Mouse (Mus musculus) lung, embryonic 15.5 days (tissue): ENCODE data around the gene Adpgk. TPM values are rescaled to one million over a fixed set of nuclear protein-coding genes. Genes with fewer than 3 reads are reported as not detected.
"Not testable (repeated sequence)": the region's sequence is repeated elsewhere in the genome, so short reads cannot be mapped to it uniquely, and the experiment has no call there.

Experiments used
- ATAC-seq: fragments of 200-750 bp; cut with Nextera tagmentation; 2 replicates; pipeline ENCODE4 v1.8.0; 2017; ENCODE audit warnings: moderate number of reproducible peaks, borderline replicate concordance; ENCODE audit not compliant: low FRiP score, low TSS enrichment; ENCODE audit errors: extremely low read depth
- H3K27ac ChIP-seq: fragments of 300-500 bp; sonication (generic); 2 replicates; pipeline ENCODE4 v1.5.1; 2015; ENCODE audit warnings: moderate library complexity, mild to moderate bottlenecking, inconsistent platforms
- H3K27me3 ChIP-seq: fragments of 300-500 bp; sonication (generic); 2 replicates; pipeline ENCODE4 v1.6.1; 2015; ENCODE audit warnings: inconsistent platforms
- H3K36me3 ChIP-seq: fragments of 300-500 bp; sonication (generic); 2 replicates; pipeline ENCODE4 v1.6.1; 2015; ENCODE audit warnings: inconsistent platforms
- H3K4me1 ChIP-seq: fragments of 300-500 bp; sonication (generic); 2 replicates; pipeline ENCODE4 v1.6.1; 2015; ENCODE audit warnings: inconsistent platforms
- H3K4me2 ChIP-seq: fragments of 300-500 bp; sonication (generic); 2 replicates; pipeline ENCODE4 v1.6.1; 2015; ENCODE audit warnings: inconsistent platforms, mild to moderate bottlenecking, moderate library complexity
- H3K4me3 ChIP-seq: fragments of 300-500 bp; sonication (generic); 2 replicates; pipeline ENCODE4 v1.5.1; 2015; ENCODE audit warnings: mild to moderate bottlenecking, inconsistent platforms
- H3K9ac ChIP-seq: fragments of 300-500 bp; sonication (generic); 2 replicates; pipeline ENCODE4 v1.6.1; 2015; ENCODE audit warnings: inconsistent platforms
- H3K9me3 ChIP-seq: fragments of 300-500 bp; sonication (generic); 2 replicates; pipeline ENCODE4 v1.6.1; 2016; ENCODE audit warnings: inconsistent platforms
- WGBS: fragments of 180-500 bp; shearing (Covaris S2); methylation state at CpG from one replicate; pipeline ENCODE4 v1.1.7; 2015; 5-methylcytosine and 5-hydroxymethylcytosine counted together
- polyA plus RNA-seq: library from polyadenylated mRNA; unstranded; fragments of >200 nt; fragmentation: Nextera tagmentation; extraction: Ambion mirVana; gene quantifications from 2 replicates; pipeline ENCODE4 v1.2.1, GENCODE M21; 2015

Gene Adpgk
- polyA plus RNA-seq, 1 experiment from 2014 or later: 41.3 TPM

DNA sequence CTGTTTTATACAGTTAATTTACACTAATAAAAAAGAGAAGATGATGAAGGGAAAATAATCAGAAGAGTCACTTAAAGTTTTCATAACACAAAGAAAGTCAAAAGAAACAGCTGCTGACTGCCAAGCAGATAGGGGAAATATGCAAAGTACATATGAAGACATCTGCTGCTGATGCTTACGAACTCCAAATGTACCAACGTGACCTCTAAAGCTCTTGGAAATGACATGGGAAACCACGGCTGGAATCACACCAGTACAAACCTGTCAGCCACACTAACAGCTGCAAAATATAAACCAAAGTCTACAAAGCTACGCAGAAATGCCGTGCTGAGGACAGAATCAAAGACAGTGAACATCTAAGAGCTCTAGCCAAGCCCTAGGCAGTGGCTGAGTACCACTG lies 47.7 kb downstream of the Adpgk start:
- Histone ChIP-seq H3K4me3 (no peak overlapping the region), H3K9ac (no peak overlapping the region), H3K27me3 (no peaks in the 10 kb centered on the region), H3K4me2 (no peak overlapping the region), H3K4me1 (peaks cover 5% of the 10 kb centered on the region; the same call in 1 of the 2 replicates), H3K36me3 (peaks cover 6% of the 10 kb centered on the region; the same call in 1 of the 2 replicates), H3K9me3 (no peaks in the 10 kb centered on the region), H3K27ac (no peak overlapping the region)
- peak; percentile 57; the same call in 1 of the 2 replicates for ATAC-seq
- 51% methylated on average over 5 of the region's 5 CpGs for WGBS

DNA sequence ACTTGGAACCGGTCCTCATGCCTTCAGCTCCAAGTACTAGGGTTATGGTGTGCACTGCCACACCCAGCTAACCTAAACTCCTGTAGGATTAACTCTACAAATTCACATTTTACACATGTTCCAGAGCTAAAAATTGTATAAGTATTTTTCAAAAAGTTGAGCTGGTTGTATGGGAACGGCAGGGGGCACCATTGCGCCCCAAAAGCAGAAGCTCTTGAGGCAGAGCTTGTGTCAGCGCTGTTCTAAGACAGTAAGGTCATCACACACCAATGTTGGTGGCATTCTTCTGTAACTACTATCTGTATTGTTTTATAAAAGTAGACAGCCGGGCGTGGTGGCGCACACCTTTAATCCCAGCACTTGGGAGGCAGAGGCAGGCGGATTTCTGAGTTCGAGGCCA lies 48.6 kb downstream of the Adpgk start:
- no peak for ATAC-seq
- 80% methylated on average over 9 of the region's 9 CpGs for WGBS
- no peak overlapping the region for H3K4me2 ChIP-seq

DNA sequence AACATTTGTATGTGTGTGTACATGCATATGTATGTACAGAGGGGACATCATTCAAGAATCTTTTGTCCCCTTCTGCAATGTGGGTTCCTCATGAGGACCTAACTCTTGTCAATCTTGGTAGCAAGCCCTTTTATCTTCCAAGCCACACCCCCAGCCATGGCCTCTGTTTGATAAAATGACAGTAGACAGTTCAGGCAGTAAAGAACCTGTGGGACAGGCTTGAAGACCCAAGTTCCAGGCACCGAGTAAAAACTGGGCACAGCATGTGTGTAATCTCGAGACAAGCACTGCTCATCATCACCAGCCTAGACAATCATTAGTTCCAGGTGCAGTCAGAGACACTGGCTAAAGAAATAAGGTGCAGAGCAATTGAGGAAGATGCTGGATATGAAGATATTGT lies 54.8 kb downstream of the Adpgk start:
- Histone ChIP-seq H3K4me3 (no peak overlapping the region), H3K27me3 (no peaks in the 10 kb centered on the region), H3K9me3 (no peaks in the 10 kb centered on the region), H3K36me3 (peaks cover 6% of the 10 kb centered on the region; the same call in 1 of the 2 replicates), H3K4me2 (no peak overlapping the region), H3K4me1 (no peaks in the 10 kb centered on the region), H3K9ac (no peak overlapping the region), H3K27ac (no peak overlapping the region)
- 64% methylated on average over 2 of the region's 2 CpGs for WGBS
- no peak for ATAC-seq

More for the DNA sequence above, 48.6 kb downstream of the Adpgk start:
- H3K9me3 ChIP-seq: no peaks in the 10 kb centered on the region
- no peak overlapping the region for H3K9ac ChIP-seq
- no peak overlapping the region for H3K4me3 ChIP-seq
- H3K27me3 ChIP-seq: no peaks in the 10 kb centered on the region
- no peak overlapping the region for H3K27ac ChIP-seq
- peaks cover 5% of the 10 kb centered on the region; the same call in 1 of the 2 replicates for H3K4me1 ChIP-seq
- peaks cover 6% of the 10 kb centered on the region; the same call in 1 of the 2 replicates for H3K36me3 ChIP-seq

DNA sequence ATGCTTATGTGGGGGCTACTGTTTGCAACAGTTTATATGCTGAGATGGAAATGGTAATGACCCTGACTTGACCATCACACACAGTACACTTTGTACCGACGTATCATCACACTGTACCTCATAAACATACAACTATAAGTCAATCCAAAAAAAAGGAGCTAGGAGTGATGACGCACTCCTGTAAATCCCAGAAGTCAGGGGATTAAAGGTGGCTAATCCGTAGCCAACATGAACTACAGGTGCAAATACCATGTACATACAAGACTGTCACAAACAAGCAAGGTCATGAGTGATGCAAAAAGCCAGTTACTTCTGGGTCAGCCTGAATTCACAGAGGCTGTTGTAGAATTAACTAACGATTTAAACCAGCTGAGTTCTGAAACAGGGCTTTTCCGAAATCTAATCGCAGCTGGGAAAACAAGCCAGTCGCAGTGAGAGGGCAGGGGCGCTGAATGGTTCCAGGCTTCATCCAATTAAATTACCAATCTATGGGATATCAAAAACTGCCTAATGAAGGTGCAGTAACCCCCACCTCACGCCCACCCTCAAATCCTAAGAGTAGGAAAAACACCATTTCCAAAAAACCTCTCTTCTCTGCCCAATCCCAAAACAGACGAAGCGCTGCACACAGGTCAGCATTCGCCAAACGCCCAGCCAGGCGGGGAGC lies 61.4 kb downstream of the Adpgk start:
- Histone ChIP-seq H3K4me1 (peaks cover 5% of the 10 kb centered on the region; the same call in 1 of the 2 replicates), H3K27me3 (no peaks in the 10 kb centered on the region), H3K4me2 (peak overlapping the region; percentile 65), H3K36me3 (no peaks in the 10 kb centered on the region), H3K9me3 (no peaks in the 10 kb centered on the region), H3K9ac (peak overlapping the region; percentile 57), H3K27ac (peak overlapping the region; percentile 86), H3K4me3 (peak overlapping the region; percentile 66)
- ATAC-seq: no peak
- 8% methylated on average over 14 of the region's 15 CpGs for WGBS

DNA sequence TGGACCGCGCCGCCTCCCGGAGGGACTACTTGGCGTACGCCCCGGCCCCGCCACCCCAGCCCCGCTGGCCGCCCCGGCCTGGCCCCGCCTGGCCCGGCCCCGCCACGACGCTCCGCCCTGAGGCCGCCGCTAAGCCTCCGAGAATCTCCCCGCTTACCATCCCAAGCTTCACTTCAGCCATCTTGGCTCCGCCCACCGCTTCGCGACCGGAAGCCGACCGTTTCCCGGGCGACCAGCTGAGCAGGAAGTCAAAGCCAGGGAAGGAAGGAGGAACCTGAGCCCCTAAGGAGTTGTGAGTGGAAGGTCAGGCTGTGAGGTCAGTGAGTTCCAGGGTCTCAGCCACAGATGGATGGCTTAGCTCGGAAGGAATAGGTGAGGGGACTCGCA lies 61.9 kb downstream of the Adpgk start, which contains the start of gene Bbs4:
Gene Bbs4, minus strand, starts transcription at position 256 of the 387 bp plus-strand sequence.
- H3K4me2 ChIP-seq: peak within 1 kb of the TSS; percentile 65
- under 1% methylated on average over 32 of the region's 32 CpGs for WGBS
- H3K4me3 ChIP-seq: peak within 1 kb of the TSS; percentile 66
- ATAC-seq: peak; percentile 97
- H3K36me3 ChIP-seq: no peaks in the 10 kb centered on the region
- H3K9ac ChIP-seq: peak within 1 kb of the TSS; percentile 57
- no peaks in the 10 kb centered on the region for H3K27me3 ChIP-seq
- peak within 1 kb of the TSS; percentile 86 for H3K27ac ChIP-seq
- H3K9me3 ChIP-seq: no peaks in the 10 kb centered on the region
- H3K4me1 ChIP-seq: peaks cover 5% of the 10 kb centered on the region; the same call in 1 of the 2 replicates

DNA sequence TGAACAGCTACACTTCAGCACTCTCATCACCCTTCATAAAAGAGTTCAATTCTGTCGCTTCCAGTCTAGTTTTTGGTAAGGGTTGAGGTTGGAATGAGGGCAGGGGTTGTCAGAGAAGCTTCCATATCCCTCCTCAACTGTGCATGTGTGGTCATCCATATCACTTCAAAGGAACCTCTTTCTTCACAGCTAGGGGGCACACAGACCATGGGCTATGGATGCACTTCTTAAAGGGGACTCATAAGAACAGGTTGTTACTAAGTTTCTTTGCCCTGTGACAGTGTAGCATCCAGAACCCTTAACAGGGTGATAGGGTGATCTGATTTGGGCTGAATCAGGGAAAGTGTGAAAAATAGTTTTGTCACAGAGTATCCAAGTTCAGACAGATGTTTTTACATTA lies 66.7 kb downstream of the Adpgk start:
- H3K36me3 ChIP-seq, H3K9me3 ChIP-seq, H3K4me3 ChIP-seq, ATAC-seq, H3K27ac ChIP-seq, H3K4me2 ChIP-seq, H3K9ac ChIP-seq, H3K27me3 ChIP-seq, H3K4me1 ChIP-seq: not testable (repeated sequence)
- WGBS: 50% methylated on average over 1 of the region's 1 CpGs

DNA sequence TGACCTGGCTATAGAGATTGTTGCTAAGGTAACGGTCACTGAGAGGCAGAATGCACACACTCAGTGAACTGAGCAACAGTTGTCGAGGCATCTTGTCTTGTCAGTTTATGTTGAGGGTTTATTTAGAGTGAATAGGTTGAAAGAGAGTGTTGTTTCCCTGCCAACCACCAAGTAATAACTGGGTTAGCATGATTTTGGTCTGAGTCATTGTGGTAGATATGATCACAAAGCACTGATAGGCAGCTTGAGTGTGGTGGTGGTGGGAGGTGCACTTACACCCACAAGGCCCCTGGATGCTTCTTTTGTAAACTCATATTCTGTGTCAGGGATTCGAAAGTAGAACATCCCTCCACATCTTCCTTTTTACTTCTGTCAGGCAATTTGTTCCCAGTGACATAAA lies 69.1 kb downstream of the Adpgk start:
- not testable (repeated sequence) for H3K27me3 ChIP-seq, H3K4me1 ChIP-seq, H3K36me3 ChIP-seq, H3K9me3 ChIP-seq, H3K9ac ChIP-seq, H3K4me3 ChIP-seq, H3K4me2 ChIP-seq, ATAC-seq, H3K27ac ChIP-seq
- WGBS: 54% methylated on average over 2 of the region's 3 CpGs

DNA sequence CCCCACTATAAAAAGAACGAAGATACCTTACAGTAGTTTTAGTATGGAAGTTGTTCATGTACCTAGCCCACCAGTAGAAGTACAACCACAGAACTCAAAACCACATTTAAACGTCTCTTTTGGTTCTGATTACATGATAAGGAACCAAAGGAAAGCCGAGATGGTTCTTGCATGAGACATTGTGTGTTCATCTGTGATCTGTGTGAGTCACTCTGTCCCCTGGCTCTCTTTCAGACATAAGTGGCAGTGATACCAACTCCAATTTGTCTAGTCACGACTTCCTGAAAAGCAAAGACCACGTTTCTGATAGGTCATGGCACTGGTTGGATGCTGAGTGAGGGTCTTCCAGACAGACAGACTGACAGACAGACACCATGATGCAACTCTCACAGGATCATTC lies 77.9 kb downstream of the Adpgk start:
- no peaks in the 10 kb centered on the region for H3K27me3 ChIP-seq
- H3K4me2 ChIP-seq: no peak overlapping the region
- H3K4me1 ChIP-seq: no peaks in the 10 kb centered on the region
- no peak overlapping the region for H3K4me3 ChIP-seq
- no peaks in the 10 kb centered on the region for H3K36me3 ChIP-seq
- H3K9ac ChIP-seq: no peak overlapping the region
- no peak for ATAC-seq
- H3K27ac ChIP-seq: no peak overlapping the region
- WGBS: 70% methylated on average over 5 of the region's 5 CpGs
- no peaks in the 10 kb centered on the region for H3K9me3 ChIP-seq

DNA sequence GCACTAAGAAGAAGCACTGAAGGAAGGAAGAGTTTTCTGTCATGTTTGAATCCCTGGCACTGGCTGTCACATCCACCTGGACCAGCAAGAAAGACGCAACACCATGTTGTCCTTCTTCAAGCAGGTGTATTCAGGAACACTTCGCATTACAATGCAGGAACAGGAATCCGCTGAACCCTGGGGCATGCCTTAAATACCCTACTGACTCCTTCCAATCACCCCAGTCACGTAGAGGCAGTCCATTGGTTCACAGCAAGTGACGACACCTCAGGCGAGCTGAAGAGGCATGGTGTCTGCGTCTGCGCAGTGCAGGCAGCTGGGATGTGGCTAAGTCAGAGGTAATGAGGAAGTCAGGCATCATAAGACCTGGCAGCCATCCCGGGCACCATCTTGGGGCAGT lies 78.3 kb downstream of the Adpgk start:
- Histone ChIP-seq H3K9ac (no peak overlapping the region), H3K4me3 (no peak overlapping the region), H3K36me3 (no peaks in the 10 kb centered on the region), H3K4me1 (no peaks in the 10 kb centered on the region), H3K9me3 (no peaks in the 10 kb centered on the region), H3K27me3 (no peaks in the 10 kb centered on the region), H3K4me2 (no peak overlapping the region), H3K27ac (no peak overlapping the region)
- ATAC-seq: no peak
- WGBS: 85% methylated on average over 9 of the region's 9 CpGs

Other genes starting within 250 kb of the Adpgk start
- 12.6 and 14.3 TPM in 2 replicates for gene Bbs4, start 62.0 kb downstream of the Adpgk start, polyA plus RNA-seq
- 13.6 and 15.3 TPM in 2 replicates for gene Arih1, start 195.1 kb downstream of the Adpgk start, polyA plus RNA-seq
- 63.2 and 63.4 TPM in 2 replicates for gene Hexa, start 248.0 kb downstream of the Adpgk start, polyA plus RNA-seq
- 0.20 TPM in 1 of 2 replicates, not detected in the other for gene Tmem202, start 248.3 kb downstream of the Adpgk start, polyA plus RNA-seq